Mouse (Mus musculus) myocyte (in vitro differentiated cells): ENCODE measurements around the gene Hsf2bp.

Experiments used
- E2F4 ChIP-seq: IDR thresholded peaks from one replicate; pipeline ENCODE4 v1.6.1; 2011; ENCODE audit warnings: mild to moderate bottlenecking, control low read depth, moderate library complexity; ENCODE audit not compliant: insufficient read depth
- MYOD1 ChIP-seq, 3 experiments: IDR thresholded peaks; one replicate each; pipeline ENCODE4 v1.6.1; 2011; ENCODE audit warnings: control low read depth in 2 of 3, low read depth in 2 of 3, mild to moderate bottlenecking in 2 of 3, moderate library complexity in 1 of 3; ENCODE audit not compliant: insufficient read length in 2 of 3, control insufficient read depth in 1 of 3
- MYOG ChIP-seq, 3 experiments: IDR thresholded peaks; one replicate each; pipeline ENCODE4 v1.6.1; 2011; ENCODE audit warnings: control low read depth in 2 of 3, low read depth in 2 of 3, mild to moderate bottlenecking in 2 of 3; ENCODE audit not compliant: insufficient read length in 2 of 3, control insufficient read depth in 1 of 3, insufficient read depth in 1 of 3
- POLR2A ChIP-seq: IDR thresholded peaks from one replicate; pipeline ENCODE4 v1.6.1; 2011; ENCODE audit warnings: low read depth, mild to moderate bottlenecking, control low read depth, moderate library complexity; ENCODE audit not compliant: insufficient read length

- TF ChIP-seq MYOD1 (IDR thresholded peaks at IDR 0.05; ENCODE audit: control insufficient read depth in 1 of 3, insufficient read length in 2 of 3, low read depth in 2 of 3) (no peak), POLR2A (no peak), E2F4 (no peak), MYOG (IDR thresholded peaks at IDR 0.05; ENCODE audit: control insufficient read depth in 1 of 3, insufficient read depth in 1 of 3, insufficient read length in 2 of 3, low read depth in 2 of 3) (no peak)
These were observed 38.5 kb upstream of the Hsf2bp start for GRCm38 (mm10) chr17:32074658-32075057.
